Mouse (Mus musculus) ES-E14 (cell line): ENCODE measurements around the gene Plxnb1. TPM values are rescaled to one million over a fixed set of nuclear protein-coding genes. Genes with fewer than 3 reads are reported as not detected.

Experiments used
- DNase-seq: peaks from one replicate; pipeline ENCODE4 v3.0.0-alpha.2; 2013; ENCODE audit warnings: low read depth, low spot score
- H3K27ac ChIP-seq: 2 replicates; pipeline ENCODE4 v1.5.1; 2012; ENCODE audit warnings: low read depth, mild to moderate bottlenecking, low read length, moderate library complexity, mixed read lengths; ENCODE audit not compliant: poor library complexity, insufficient read depth, severe bottlenecking
- H3K36me3 ChIP-seq: 2 replicates; pipeline ENCODE4 v1.6.1; 2012; ENCODE audit warnings: mild to moderate bottlenecking, low read length, moderate library complexity, mixed read lengths; ENCODE audit not compliant: control insufficient read depth, poor library complexity, insufficient read depth, severe bottlenecking
- H3K4me1 ChIP-seq, 2 experiments: fragments of 150-350 bp in 1 of 2; sonication (generic) in 1 of 2; 2 replicates each; pipeline ENCODE4 v1.6.1; 2012; ENCODE audit warnings: low read length in 2 of 2, mild to moderate bottlenecking in 1 of 2, mixed read lengths in 1 of 2; ENCODE audit not compliant: control insufficient read depth in 2 of 2, insufficient read depth in 2 of 2, poor library complexity in 1 of 2
- H3K4me3 ChIP-seq, 2 experiments: fragments of 150-350 bp in 1 of 2; sonication (generic) in 1 of 2; 2 replicates each; pipeline ENCODE4 v1.5.1; 2012; ENCODE audit warnings: low read length in 2 of 2, low read depth in 1 of 2, mild to moderate bottlenecking in 1 of 2, mixed read lengths in 1 of 2; ENCODE audit not compliant: insufficient read depth in 1 of 2, poor library complexity in 1 of 2, severe bottlenecking in 1 of 2
- H3K9ac ChIP-seq: 2 replicates; pipeline ENCODE4 v1.6.1; 2012; ENCODE audit warnings: low read depth, mild to moderate bottlenecking, low read length, mixed read lengths; ENCODE audit not compliant: poor library complexity, insufficient read depth, severe bottlenecking
- H3K9me3 ChIP-seq: fragments of 150-350 bp; sonication (generic); 2 replicates; pipeline ENCODE4 v1.6.1; 2012; ENCODE audit warnings: low read depth, mild to moderate bottlenecking, low read length; ENCODE audit not compliant: control insufficient read depth, insufficient read depth
- CHD2 ChIP-seq: IDR thresholded peaks from 2 replicates; pipeline ENCODE4 v1.6.1; 2014; ENCODE audit warnings: mild to moderate bottlenecking, low read depth, low read length, inconsistent platforms
- HCFC1 ChIP-seq: IDR thresholded peaks from 2 replicates; pipeline ENCODE4 v1.6.1; 2012; ENCODE audit warnings: low read length, inconsistent platforms, borderline replicate concordance; ENCODE audit not compliant: insufficient read depth
- MAFK ChIP-seq: IDR thresholded peaks from 2 replicates; pipeline ENCODE4 v1.6.1; 2014; ENCODE audit warnings: mild to moderate bottlenecking, low read depth, low read length, inconsistent platforms; ENCODE audit not compliant: insufficient read depth
- ZC3H11A ChIP-seq: IDR thresholded peaks from 2 replicates; pipeline ENCODE4 v1.6.1; 2012; ENCODE audit warnings: low read depth, mild to moderate bottlenecking, inconsistent platforms, low read length, borderline replicate concordance
- ZNF384 ChIP-seq: IDR thresholded peaks from 2 replicates; pipeline ENCODE4 v1.6.1; 2012; ENCODE audit warnings: low read depth, low read length, inconsistent platforms
- in situ Hi-C, 2 experiments: fragments of 600-800 bp; cut with MboI; formaldehyde crosslinking; loops; one replicate each; pipeline ENCODE4 v1.15.1; 2025; ENCODE audit warnings: low sequenced_read_pairs in 2 of 2, inconsistent platforms in 1 of 2; ENCODE audit not compliant: unreplicated experiment in 2 of 2
- total RNA-seq: library from RNA; depleted of rRNA; stranded (reverse); fragments of 300-350 nt; gene quantifications from 2 replicates; pipeline ENCODE4 v1.2.3, GENCODE M21; 2012

The Plxnb1 gene
- total RNA-seq, 1 experiment, result 17.8 TPM

- peak within 1 kb of the TSS; percentile 91 for H3K9ac ChIP-seq
- H3K4me3 ChIP-seq, result peak within 1 kb of the TSS; percentile 87 to 90
- in situ Hi-C loops, result no loop called here
- H3K9me3 ChIP-seq, result no peaks in the 10 kb centered on the region
- H3K27ac ChIP-seq, result 0 out of 2 replicates have a peak within 1 kb of the TSS, but pooled peaks have one; percentile 12
- no peak for TF ChIP-seq MAFK
- TF ChIP-seq ZNF384, result 0 out of 2 replicates have a peak, but pooled peaks have one; percentile 7
- TF ChIP-seq HCFC1, result peak; percentile 74
- H3K4me1 ChIP-seq, result peaks cover 0 to 3% of the 10 kb centered on the region in 2 experiments; a peak in 1 of 4 replicates
- peak; percentile 74 for DNase-seq
- peaks cover 15% of the 10 kb centered on the region for H3K36me3 ChIP-seq
These were observed 21.3 kb upstream of the Plxnb1 start, which contains the start of gene Atrip for GRCm38 (mm10) chr9:109073661-109074573. Atrip (minus strand) TSS chr9:109074124.

GRCm38 (mm10) chr9:109080516-109080915 is 14.7 kb upstream of the Plxnb1 start:
- Histone ChIP-seq H3K9ac (no peak overlapping the region), H3K36me3 (peaks cover 5% of the 10 kb centered on the region), H3K4me3 (no peak overlapping the region), H3K4me1 (peaks cover 0 to 4% of the 10 kb centered on the region in 2 experiments; a peak in 1 of 4 replicates), H3K27ac (no peak overlapping the region), H3K9me3 (no peaks in the 10 kb centered on the region)
- in situ Hi-C loops, result no loop called here
- DNase-seq, result no peak
- TF ChIP-seq MAFK (no peak), ZNF384 (no peak), HCFC1 (no peak), CHD2 (no peak), ZC3H11A (no peak)

- TF ChIP-seq MAFK, result no peak
- no peak for TF ChIP-seq CHD2
- no peak for TF ChIP-seq HCFC1
- TF ChIP-seq ZNF384, result no peak
- TF ChIP-seq ZC3H11A, result no peak
- in situ Hi-C loops, result no loop called here
- peak overlapping the region; percentile 67 to 94 for H3K4me3 ChIP-seq
These were observed 13.5 kb upstream of the Plxnb1 start for GRCm38 (mm10) chr9:109081749-109082123.

GRCm38 (mm10) chr9:109082124-109082800 is 12.9 kb upstream of the Plxnb1 start, which contains the start of the genes Ccdc51 and Tma7:
Ccdc51 (plus strand) TSS chr9:109082493.
Tma7 (minus strand) TSS chr9:109082587.
- Histone ChIP-seq H3K27ac (peak within 1 kb of the TSS; percentile 70), H3K36me3 (peaks cover 5% of the 10 kb centered on the region), H3K4me3 (peak within 1 kb of the TSS; percentile 67 to 94), H3K4me1 (peaks cover 0 to 11% of the 10 kb centered on the region in 2 experiments; a peak in 1 of 4 replicates), H3K9ac (peak within 1 kb of the TSS; percentile 99), H3K9me3 (no peaks in the 10 kb centered on the region)
- DNase-seq, result peak; percentile 86
- TF ChIP-seq HCFC1 (no peak), ZNF384 (no peak), CHD2 (no peak), ZC3H11A (no peak), MAFK (no peak)
- in situ Hi-C loops, result no loop called here

More at GRCm38 (mm10) chr9:109081749-109082123, 13.5 kb upstream of the Plxnb1 start:
- H3K36me3 ChIP-seq, result peaks cover 5% of the 10 kb centered on the region
- H3K9me3 ChIP-seq, result no peaks in the 10 kb centered on the region
- no peak for DNase-seq
- peak overlapping the region; percentile 99 for H3K9ac ChIP-seq
- H3K27ac ChIP-seq, result peak overlapping the region; percentile 70
- peaks cover 0 to 9% of the 10 kb centered on the region in 2 experiments; a peak in 1 of 4 replicates for H3K4me1 ChIP-seq
